Mouse (Mus musculus): ENCODE measurements around the gene Ube2cbp.

DNA sequence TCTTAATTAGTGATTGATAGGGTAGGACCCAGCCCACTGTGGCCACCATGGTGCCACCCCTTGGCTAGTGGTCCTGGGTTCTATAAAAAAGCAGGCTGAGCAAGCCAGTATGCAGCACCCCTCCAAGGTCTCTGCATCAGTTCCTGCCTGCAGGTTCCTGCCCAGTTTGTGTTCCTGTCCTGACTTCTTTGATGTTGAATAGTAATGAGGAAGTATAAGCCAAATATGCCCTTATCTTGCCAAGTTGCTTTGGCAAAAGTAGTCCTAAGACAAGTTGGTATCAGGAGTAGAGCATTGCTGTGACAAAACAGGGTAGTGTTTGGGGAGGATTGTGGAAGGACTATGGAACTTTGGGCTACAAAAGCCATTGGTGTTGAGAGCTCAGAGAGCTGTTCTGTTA lies 73.3 kb downstream of the Ube2cbp start:
- no peak for TF ChIP-seq CTCF (IDR thresholded peaks at IDR 0.05; ENCODE audit: insufficient read depth, low read length)
- TF ChIP-seq POLR2A (IDR thresholded peaks at IDR 0.05; ENCODE audit: borderline replicate concordance, extremely low read depth, low read depth, low read length), result no peak
